Mouse (Mus musculus): ENCODE results near the gene Cd79a. TPM values are rescaled to one million over a fixed set of nuclear protein-coding genes. Genes with fewer than 3 reads are reported as not detected.

The Cd79a gene
- polyA plus RNA-seq, 1 experiment from 2014 or later: 0.25 TPM

GRCm38 (mm10) chr7:24949958-24950623 lies 52.9 kb downstream of the Cd79a start:
- no peaks in the 10 kb centered on the region for H3K36me3 ChIP-seq (replicated peaks)
- peak; percentile 86 for DNase-seq (ENCODE audit: extremely low spot score, low spot score)
- H3K27me3 ChIP-seq (ENCODE audit: poor library complexity, severe bottlenecking): peaks cover 100% of the 10 kb centered on the region
- no peak overlapping the region for H3K27ac ChIP-seq
- no peak overlapping the region for H3K4me3 ChIP-seq
- H3K9me3 ChIP-seq: no peaks in the 10 kb centered on the region
- WGBS: 0% methylated on average over 8 of the region's 8 CpGs
- peaks cover 47% of the 10 kb centered on the region for H3K4me1 ChIP-seq

Other genes with a start within 250 kb of the Cd79a start
- gene Tex101, start 220.7 kb upstream of the Cd79a start, polyA plus RNA-seq (2016; fragmentation: Nextera tagmentation; extraction: Ambion mirVana): not detected in 2 replicates
- gene BC049730, start 188.1 kb upstream of the Cd79a start, polyA plus RNA-seq (2016; fragmentation: Nextera tagmentation; extraction: Ambion mirVana): not detected in 2 replicates
- not detected in 2 replicates for gene Gm4763, start 170.5 kb upstream of the Cd79a start, polyA plus RNA-seq (2016; fragmentation: Nextera tagmentation; extraction: Ambion mirVana)
- gene Cd177, start 137.1 kb upstream of the Cd79a start, polyA plus RNA-seq (2016; fragmentation: Nextera tagmentation; extraction: Ambion mirVana): 0.07 TPM in 1 of 2 replicates, not detected in the other
- not detected in 2 replicates for gene Ceacam10, start 120.2 kb upstream of the Cd79a start, polyA plus RNA-seq (2016; fragmentation: Nextera tagmentation; extraction: Ambion mirVana)
- gene Gm9844, start 35.2 kb upstream of the Cd79a start, polyA plus RNA-seq (2016; fragmentation: Nextera tagmentation; extraction: Ambion mirVana): 12.7 and 12.8 TPM in 2 replicates
- gene Lypd4, start 27.4 kb upstream of the Cd79a start, polyA plus RNA-seq (2016; fragmentation: Nextera tagmentation; extraction: Ambion mirVana): not detected in 2 replicates
- not detected in 2 replicates for gene Dmrtc2, start 27.3 kb upstream of the Cd79a start, polyA plus RNA-seq (2016; fragmentation: Nextera tagmentation; extraction: Ambion mirVana)
- gene Rps19, start 13.0 kb upstream of the Cd79a start, polyA plus RNA-seq (2016; fragmentation: Nextera tagmentation; extraction: Ambion mirVana): 2,087 and 2,135 TPM in 2 replicates
- 58.2 and 59.2 TPM in 2 replicates for gene Arhgef1, start 5.5 kb downstream of the Cd79a start, polyA plus RNA-seq (2016; fragmentation: Nextera tagmentation; extraction: Ambion mirVana)
- gene Gm4881, start 47.1 kb downstream of the Cd79a start, polyA plus RNA-seq (2016; fragmentation: Nextera tagmentation; extraction: Ambion mirVana): not detected in 2 replicates
- 73.1 and 73.7 TPM in 2 replicates for gene Rabac1, start 75.4 kb downstream of the Cd79a start, polyA plus RNA-seq (2016; fragmentation: Nextera tagmentation; extraction: Ambion mirVana)
- 6.8 and 9.1 TPM in 2 replicates for gene Atp1a3, start 108.6 kb downstream of the Cd79a start, polyA plus RNA-seq (2016; fragmentation: Nextera tagmentation; extraction: Ambion mirVana)
- gene Grik5, start 175.0 kb downstream of the Cd79a start, polyA plus RNA-seq (2016; fragmentation: Nextera tagmentation; extraction: Ambion mirVana): 4.4 and 6.8 TPM in 2 replicates
- gene Zfp574, start 175.2 kb downstream of the Cd79a start, polyA plus RNA-seq (2016; fragmentation: Nextera tagmentation; extraction: Ambion mirVana): 41.5 and 42.5 TPM in 2 replicates